Mouse (Mus musculus): Measurements from ENCODE around the gene Pla2g4f.

Pla2g4f gene

GRCm38 (mm10) chr2:120313976-120314375, at the start of gene Pla2g4f:
Gene Pla2g4f, minus strand, starts transcription at chr2:120314165.
- no peak for DNase-seq (ENCODE audit: low read depth)

GRCm38 (mm10) chr2:120360425-120360824, 46.5 kb upstream of the Pla2g4f start:
- DNase-seq (ENCODE audit: low read depth) = no peak

GRCm38 (mm10) chr2:120352682-120353646, 39.0 kb upstream of the Pla2g4f start, which contains the start of gene Vps39:
Gene Vps39, minus strand, starts transcription at chr2:120353137.
- peak; percentile 88 for DNase-seq (ENCODE audit: low read depth)

GRCm38 (mm10) chr2:120351321-120351720, 37.4 kb upstream of the Pla2g4f start:
- no peak for DNase-seq (ENCODE audit: low read depth)

- peak; percentile 40 for DNase-seq (ENCODE audit: low read depth)
Observed at GRCm38 (mm10) chr2:120348120-120348519, 34.2 kb upstream of the Pla2g4f start.

- no peak for DNase-seq (ENCODE audit: low read depth)
Observed at GRCm38 (mm10) chr2:120341741-120342140, 27.8 kb upstream of the Pla2g4f start.

GRCm38 (mm10) chr2:120337886-120338285, 23.9 kb upstream of the Pla2g4f start:
- no peak for DNase-seq (ENCODE audit: low read depth)

GRCm38 (mm10) chr2:120331575-120331974, 17.6 kb upstream of the Pla2g4f start:
- DNase-seq (ENCODE audit: low read depth) = no peak

GRCm38 (mm10) chr2:120315077-120315476, 1.1 kb upstream of the Pla2g4f start:
- DNase-seq (ENCODE audit: low read depth) = no peak

GRCm38 (mm10) chr2:120314487-120314886, 522 bp upstream of the Pla2g4f start:
- no peak for DNase-seq (ENCODE audit: low read depth)

- DNase-seq (ENCODE audit: low read depth) = no peak
Observed at GRCm38 (mm10) chr2:120312276-120312825, 1.6 kb downstream of the Pla2g4f start.

GRCm38 (mm10) chr2:120304113-120304512, 9.9 kb downstream of the Pla2g4f start:
- no peak for DNase-seq (ENCODE audit: low read depth)

- no peak for DNase-seq (ENCODE audit: low read depth)
Observed at GRCm38 (mm10) chr2:120301076-120301475, 12.9 kb downstream of the Pla2g4f start.

GRCm38 (mm10) chr2:120299866-120300265, 14.1 kb downstream of the Pla2g4f start:
- DNase-seq (ENCODE audit: low read depth) = no peak

- DNase-seq (ENCODE audit: low read depth) = no peak
Observed at GRCm38 (mm10) chr2:120296160-120296559, 17.8 kb downstream of the Pla2g4f start.

- DNase-seq (ENCODE audit: low read depth) = no peak
Observed at GRCm38 (mm10) chr2:120291471-120292078, 22.4 kb downstream of the Pla2g4f start.

- DNase-seq (ENCODE audit: low read depth) = no peak
Observed at GRCm38 (mm10) chr2:120288995-120289394, 25.0 kb downstream of the Pla2g4f start, which contains the start of gene Pla2g4d. Gene Pla2g4d, minus strand, starts transcription at chr2:120289197.

- DNase-seq (ENCODE audit: low read depth) = no peak
Observed at GRCm38 (mm10) chr2:120288401-120288800, 25.6 kb downstream of the Pla2g4f start.

GRCm38 (mm10) chr2:120285639-120286038, 28.3 kb downstream of the Pla2g4f start:
- no peak for DNase-seq (ENCODE audit: low read depth)

GRCm38 (mm10) chr2:120284705-120285104, 29.3 kb downstream of the Pla2g4f start:
- DNase-seq (ENCODE audit: low read depth) = no peak

GRCm38 (mm10) chr2:120284094-120284493, 29.9 kb downstream of the Pla2g4f start:
- DNase-seq (ENCODE audit: low read depth) = no peak

- no peak for DNase-seq (ENCODE audit: low read depth)
Observed at GRCm38 (mm10) chr2:120283550-120283949, 30.4 kb downstream of the Pla2g4f start.

- no peak for DNase-seq (ENCODE audit: low read depth)
Observed at GRCm38 (mm10) chr2:120281221-120281620, 32.7 kb downstream of the Pla2g4f start.

Data from naive thymus-derived CD4-positive, alpha-beta T cell, adult 2 months (primary cell).